8 mouse cellular contexts compared by ENCODE assay signal in the genomic region with DNA sequence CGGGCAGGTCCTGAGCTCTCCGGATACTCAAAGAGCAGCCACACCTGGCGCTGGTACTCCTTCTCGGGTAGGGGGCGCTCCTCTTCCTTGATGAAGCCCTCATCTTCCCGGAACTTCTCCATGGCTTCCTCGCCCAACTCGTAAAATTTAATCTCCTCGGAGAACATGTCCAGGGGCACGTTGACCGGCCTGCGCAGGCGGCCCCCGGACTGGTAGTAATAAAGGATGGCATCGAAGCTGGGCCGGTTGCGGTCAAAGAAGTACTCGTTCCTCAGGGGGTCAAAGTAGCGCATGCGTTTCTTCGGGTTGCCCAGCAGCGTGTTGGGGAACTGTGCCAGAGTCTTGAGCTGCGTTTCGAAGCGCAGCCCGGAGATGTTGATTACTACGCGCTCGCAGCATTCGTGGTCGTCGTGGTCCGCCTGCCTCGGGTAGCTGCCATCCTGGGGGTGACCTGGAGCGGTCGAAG. TPM values are rescaled to one million over a fixed set of nuclear protein-coding genes. Genes with fewer than 3 reads are reported as not detected.
DNase-seq lines count a peak whose midpoint lies in the region; ATAC-seq and TF ChIP-seq lines count a peak whose summit lies in the region.

No protein-coding gene starts in this region.

- peaks cover 72% of the 10 kb centered on the region for H3K27me3 ChIP-seq in lung, embryonic 14.5 days (ENCODE audit: insufficient read depth, low read length)
- H3K27me3 ChIP-seq in heart, embryonic 15.5 days = peaks cover 93% of the 10 kb centered on the region
- peaks cover 57% of the 10 kb centered on the region for H3K27me3 ChIP-seq in liver, postnatal 0 days (ENCODE audit: insufficient read depth, low read length)

- DNase-seq in lung, embryonic 14.5 days = peak; percentile 59
- no peak for DNase-seq in lung, adult 2 months
- DNase-seq in cerebellum, postnatal 4 days (ENCODE audit: low spot score in 2 of 2) = peak; percentile 35 to 56
- DNase-seq in kidney, postnatal 25 days = peak; percentile 41 to 47
- DNase-seq in liver, postnatal 0 days = no peak
- DNase-seq in right cerebral cortex, postnatal 4 days = peak; percentile 69
- DNase-seq in ovary, postnatal 10 days (ENCODE audit: low spot score) = no peak

- 2% methylated on average over 36 of the region's 36 CpGs for WGBS in lung, embryonic 14.5 days
- whole genome bisulfite sequencing in lung, adult 2 months = 3% methylated on average over 36 of the region's 36 CpGs
- WGBS in heart, embryonic 15.5 days = 3% methylated on average over 36 of the region's 36 CpGs
- WGBS in liver, postnatal 0 days (ENCODE audit: insufficient replicate concordance) = 4% methylated on average over 36 of the region's 36 CpGs

- H3K36me3 ChIP-seq in lung, embryonic 14.5 days (ENCODE audit: insufficient read depth) = no peaks in the 10 kb centered on the region
- H3K36me3 ChIP-seq in heart, embryonic 15.5 days = no peaks in the 10 kb centered on the region
- H3K36me3 ChIP-seq in liver, postnatal 0 days (replicated peaks; ENCODE audit: insufficient read depth, low read length) = no peaks in the 10 kb centered on the region

- H3K4me2 ChIP-seq in lung, embryonic 14.5 days = peak overlapping the region; percentile 83
- peak overlapping the region; percentile 92 for H3K4me2 ChIP-seq in heart, embryonic 15.5 days
- H3K4me2 ChIP-seq in liver, postnatal 0 days (ENCODE audit: low read depth, low read length) = no peak overlapping the region

- no peak overlapping the region for H3K27ac ChIP-seq in lung, embryonic 14.5 days (ENCODE audit: low read depth)
- H3K27ac ChIP-seq in heart, embryonic 15.5 days = no peak overlapping the region
- H3K27ac ChIP-seq in liver, postnatal 0 days (ENCODE audit: low read depth) = no peak overlapping the region

- no peak overlapping the region for H3K9ac ChIP-seq in lung, embryonic 14.5 days
- H3K9ac ChIP-seq in heart, embryonic 15.5 days = no peak overlapping the region
- H3K9ac ChIP-seq in liver, postnatal 0 days (replicated peaks) = no peak overlapping the region

- TF ChIP-seq EP300 in liver, postnatal 0 days (IDR thresholded peaks at IDR 0.05; ENCODE audit: low read depth) = no peak

- no peak for TF ChIP-seq POLR2A in lung, adult 2 months (IDR thresholded peaks at IDR 0.05; ENCODE audit: borderline replicate concordance, extremely low read depth, low read depth, low read length)

- H3K4me3 ChIP-seq in lung, embryonic 14.5 days (ENCODE audit: low read depth, low read length) = peak overlapping the region; percentile 43
- no peak overlapping the region for H3K4me3 ChIP-seq in lung, adult 2 months (replicated peaks; ENCODE audit: extremely low read depth, low read depth, low read length)
- peak overlapping the region; percentile 54 for H3K4me3 ChIP-seq in heart, embryonic 15.5 days
- H3K4me3 ChIP-seq in liver, postnatal 0 days (ENCODE audit: low read depth, low read length) = no peak overlapping the region

- peaks cover 13% of the 10 kb centered on the region; the same call in 1 of the 2 replicates for H3K4me1 ChIP-seq in lung, embryonic 14.5 days (ENCODE audit: insufficient read depth)
- no peaks in the 10 kb centered on the region for H3K4me1 ChIP-seq in lung, adult 2 months (ENCODE audit: control insufficient read depth, insufficient read depth, low read length)
- H3K4me1 ChIP-seq in heart, embryonic 15.5 days (replicated peaks) = peaks cover 34% of the 10 kb centered on the region
- H3K4me1 ChIP-seq in liver, postnatal 0 days (ENCODE audit: insufficient read depth) = 0 out of 2 replicates have a peak, but pooled peaks cover 3% of the 10 kb centered on the region

- TF ChIP-seq CTCF in lung, embryonic 14.5 days (IDR thresholded peaks at IDR 0.05; ENCODE audit: low read depth) = peak; percentile 41
- TF ChIP-seq CTCF in lung, adult 2 months (IDR thresholded peaks at IDR 0.05; ENCODE audit: insufficient read depth, low read length) = no peak
- 0 out of 2 replicates have a peak, but pooled peaks have one; percentile 16 for TF ChIP-seq CTCF in liver, postnatal 0 days (IDR thresholded peaks at IDR 0.05; ENCODE audit: low read depth)

- no peak for ATAC-seq in lung, embryonic 14.5 days (ENCODE audit: insufficient read depth)
- ATAC-seq in heart, embryonic 15.5 days (replicated peaks; ENCODE audit: insufficient number of reproducible peaks, insufficient read depth, low FRiP score, low read depth) = no peak
- ATAC-seq in liver, postnatal 0 days = no peak

- H3K9me3 ChIP-seq in lung, embryonic 14.5 days (ENCODE audit: low read depth, low read length) = no peaks in the 10 kb centered on the region
- H3K9me3 ChIP-seq in heart, embryonic 15.5 days (replicated peaks) = no peaks in the 10 kb centered on the region
- no peaks in the 10 kb centered on the region for H3K9me3 ChIP-seq in liver, postnatal 0 days (ENCODE audit: low read length)

RNA-seq across cellular contexts. Expression of gene Kcna1, which starts 3.3 kb away (rescaled TPM):
- 0.19 and 0.37 TPM in 2 replicates for polyA plus RNA-seq in lung, embryonic 14.5 days (2014; fragmentation: Nextera tagmentation; extraction: Ambion mirVana)
- polyA plus RNA-seq in lung, adult 2 months (2012; rRNA removed) = 0.40 and 1.3 TPM in 2 replicates
- polyA plus RNA-seq in heart, embryonic 15.5 days (2015; fragmentation: Nextera tagmentation; extraction: Ambion mirVana) = 0.18 and 0.33 TPM in 2 replicates
- polyA plus RNA-seq in liver, postnatal 0 days (2015; fragmentation: Nextera tagmentation; extraction: Ambion mirVana) = not detected in 2 replicates

Comparison
In these comparisons a context has a peak if more than half of its experiments do, and no peak if none do; other contexts are left out.
1. DNase-seq: peak in lung, embryonic 14.5 days (single experiment), cerebellum, postnatal 4 days (2 of 2), kidney, postnatal 25 days (2 of 2) and right cerebral cortex, postnatal 4 days (single experiment); none in lung, adult 2 months (single experiment), liver, postnatal 0 days (single experiment) and ovary, postnatal 10 days (single experiment).
2. H3K4me3 ChIP-seq: peak in lung, embryonic 14.5 days (single experiment) and heart, embryonic 15.5 days (single experiment); none in lung, adult 2 months (single experiment) and liver, postnatal 0 days (single experiment).